Mouse (Mus musculus): ENCODE data around the gene Gm1140. TPM values are rescaled to one million over a fixed set of nuclear protein-coding genes. Genes with fewer than 3 reads are reported as not detected.
"Not testable (repeated sequence)": the region's sequence is repeated elsewhere in the genome, so short reads cannot be mapped to it uniquely, and the experiment has no call there.

Gene Gm1140
- not detected in 2 replicates for polyA plus RNA-seq (2011; ENCODE audit: insufficient read depth, insufficient read length, low replicate concordance, missing spikeins)

DNA sequence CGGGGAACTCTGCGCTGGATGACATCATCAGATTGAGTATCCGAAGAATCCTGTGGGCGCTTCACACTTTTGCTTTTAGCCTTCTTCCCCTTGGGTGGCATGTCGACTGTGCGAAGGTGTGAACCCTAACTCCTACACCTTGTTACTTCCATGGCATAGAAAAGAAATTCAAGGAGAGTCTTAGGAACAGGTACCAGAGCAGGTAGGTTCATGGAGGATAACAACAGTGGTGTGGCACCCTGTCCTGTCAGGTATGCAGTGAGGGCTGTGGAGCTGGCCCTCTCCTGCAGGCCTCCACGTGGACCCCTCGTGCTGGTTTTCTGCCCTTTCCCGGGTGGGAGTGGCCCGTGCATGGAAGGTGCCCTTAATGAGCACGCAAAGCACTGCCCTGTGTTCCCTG, at the start of gene Gm1140:
Gene Gm1140 (minus strand): TSS at position 101 of the 400 bp plus-strand sequence.
- WGBS: 83% methylated on average over 1 of the region's 11 CpGs
- not testable (repeated sequence) for H3K4me3 ChIP-seq (replicated peaks; ENCODE audit: control insufficient read depth, low read depth, low read length); H3K27ac ChIP-seq (ENCODE audit: control insufficient read depth, insufficient read depth, low read depth, low read length, poor library complexity); H3K4me1 ChIP-seq (ENCODE audit: control insufficient read depth, insufficient read depth, low read length)

DNA sequence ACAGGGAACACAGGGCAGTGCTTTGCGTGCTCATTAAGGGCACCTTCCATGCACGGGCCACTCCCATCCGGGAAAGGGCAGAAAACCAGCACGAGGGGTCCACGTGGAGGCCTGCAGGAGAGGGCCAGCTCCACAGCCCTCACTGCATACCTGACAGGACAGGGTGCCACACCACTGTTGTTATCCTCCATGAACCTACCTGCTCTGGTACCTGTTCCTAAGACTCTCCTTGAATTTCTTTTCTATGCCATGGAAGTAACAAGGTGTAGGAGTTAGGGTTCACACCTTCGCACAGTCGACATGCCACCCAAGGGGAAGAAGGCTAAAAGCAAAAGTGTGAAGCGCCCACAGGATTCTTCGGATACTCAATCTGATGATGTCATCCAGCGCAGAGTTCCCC, 2.0 kb upstream of the Gm1140 start, which contains the start of gene Gm14692:
Gene Gm14692 (plus strand): TSS at position 301 of the 400 bp plus-strand sequence.
- 87% methylated on average over 5 of the region's 10 CpGs for WGBS
- not testable (repeated sequence) for H3K27ac ChIP-seq (ENCODE audit: control insufficient read depth, insufficient read depth, low read depth, low read length, poor library complexity); H3K4me1 ChIP-seq (ENCODE audit: control insufficient read depth, insufficient read depth, low read length); H3K4me3 ChIP-seq (replicated peaks; ENCODE audit: control insufficient read depth, low read depth, low read length)

Other genes with a start within 250 kb of the Gm1140 start
- not detected in 2 replicates for gene Gm14692, start 2.1 kb upstream of the Gm1140 start, polyA plus RNA-seq (2011; ENCODE audit: insufficient read depth, insufficient read length, low replicate concordance, missing spikeins)
- not detected in 2 replicates for gene 4933436I01Rik, start 227.9 kb upstream of the Gm1140 start, polyA plus RNA-seq (2011; ENCODE audit: insufficient read depth, insufficient read length, low replicate concordance, missing spikeins)

Data from bone marrow, adult 2 months (tissue).